Mouse (Mus musculus) right cerebral cortex, postnatal 10 days (tissue): ENCODE results near the gene Nbea.
A peak's percentile ranks its signal among the peaks of the same experiment; 100 is the strongest.
"Not testable (repeated sequence)": the region's sequence is repeated elsewhere in the genome, so short reads cannot be mapped to it uniquely, and the experiment has no call there.

Source experiments
- DNase-seq, 2 experiments: peaks; one replicate each; pipeline ENCODE4 v3.0.0; 2021; ENCODE audit warnings: low spot score in 2 of 2

Gene Nbea

GRCm38 (mm10) chr3:56034596-56034995, 148.9 kb downstream of the Nbea start:
- no peak for DNase-seq

- DNase-seq = no peak
Measured at GRCm38 (mm10) chr3:56018494-56018893, 165.0 kb downstream of the Nbea start.

GRCm38 (mm10) chr3:56011132-56011531, 172.4 kb downstream of the Nbea start:
- no peak for DNase-seq

GRCm38 (mm10) chr3:56007991-56008390, 175.5 kb downstream of the Nbea start:
- DNase-seq = peak; percentile 41 to 43

GRCm38 (mm10) chr3:56000259-56000658, 183.2 kb downstream of the Nbea start:
- no peak for DNase-seq

- no peak for DNase-seq
Measured at GRCm38 (mm10) chr3:55978361-55978760, 205.1 kb downstream of the Nbea start.

GRCm38 (mm10) chr3:55976986-55977385, 206.5 kb downstream of the Nbea start:
- not testable (repeated sequence) for DNase-seq

- DNase-seq = no peak
Measured at GRCm38 (mm10) chr3:55965723-55966156, 217.8 kb downstream of the Nbea start.

- DNase-seq = no peak
Measured at GRCm38 (mm10) chr3:55963032-55963431, 220.5 kb downstream of the Nbea start.

- no peak for DNase-seq
Measured at GRCm38 (mm10) chr3:55949994-55950393, 233.5 kb downstream of the Nbea start.

GRCm38 (mm10) chr3:55949148-55949547, 234.4 kb downstream of the Nbea start:
- no peak for DNase-seq

GRCm38 (mm10) chr3:55927343-55927742, 256.2 kb downstream of the Nbea start:
- no peak for DNase-seq

- no peak for DNase-seq
Measured at GRCm38 (mm10) chr3:55909290-55909689, 274.2 kb downstream of the Nbea start.

- no peak for DNase-seq
Measured at GRCm38 (mm10) chr3:55890574-55890973, 292.9 kb downstream of the Nbea start.

- DNase-seq = no peak
Measured at GRCm38 (mm10) chr3:55889227-55889626, 294.3 kb downstream of the Nbea start.

- no peak for DNase-seq
Measured at GRCm38 (mm10) chr3:55887829-55888210, 295.7 kb downstream of the Nbea start.

- no peak for DNase-seq
Measured at GRCm38 (mm10) chr3:55887193-55887828, 296.2 kb downstream of the Nbea start.

GRCm38 (mm10) chr3:55872944-55873924, 310.3 kb downstream of the Nbea start:
- peak; percentile 43 to 55 for DNase-seq

GRCm38 (mm10) chr3:55852488-55852887, 331.0 kb downstream of the Nbea start:
- no peak for DNase-seq

GRCm38 (mm10) chr3:55847115-55847514, 336.4 kb downstream of the Nbea start:
- DNase-seq = no peak

GRCm38 (mm10) chr3:55837188-55837587, 346.3 kb downstream of the Nbea start:
- no peak for DNase-seq

- DNase-seq = no peak
Measured at GRCm38 (mm10) chr3:55835207-55835606, 348.3 kb downstream of the Nbea start.

- DNase-seq = no peak
Measured at GRCm38 (mm10) chr3:55830226-55830625, 353.3 kb downstream of the Nbea start.
